Mouse (Mus musculus) embryo, embryonic 10.5 days (tissue): ENCODE results near the gene Bod1l.

Source experiments
- DNase-seq: peaks from one replicate; pipeline ENCODE4 v3.0.0-alpha.2; 2015; ENCODE audit warnings: low spot score

Gene Bod1l

GRCm38 (mm10) chr5:41801622-41802021 is 42.5 kb downstream of the Bod1l start:
- no peak for DNase-seq

- no peak for DNase-seq
Measured at GRCm38 (mm10) chr5:41794434-41794833, 49.7 kb downstream of the Bod1l start.

- DNase-seq: no peak
Measured at GRCm38 (mm10) chr5:41790517-41790916, 53.6 kb downstream of the Bod1l start.

- no peak for DNase-seq
Measured at GRCm38 (mm10) chr5:41788877-41789276, 55.2 kb downstream of the Bod1l start.

GRCm38 (mm10) chr5:41781890-41782289 is 62.2 kb downstream of the Bod1l start:
- no peak for DNase-seq

GRCm38 (mm10) chr5:41780026-41780425 is 64.1 kb downstream of the Bod1l start:
- DNase-seq: no peak

DNA sequence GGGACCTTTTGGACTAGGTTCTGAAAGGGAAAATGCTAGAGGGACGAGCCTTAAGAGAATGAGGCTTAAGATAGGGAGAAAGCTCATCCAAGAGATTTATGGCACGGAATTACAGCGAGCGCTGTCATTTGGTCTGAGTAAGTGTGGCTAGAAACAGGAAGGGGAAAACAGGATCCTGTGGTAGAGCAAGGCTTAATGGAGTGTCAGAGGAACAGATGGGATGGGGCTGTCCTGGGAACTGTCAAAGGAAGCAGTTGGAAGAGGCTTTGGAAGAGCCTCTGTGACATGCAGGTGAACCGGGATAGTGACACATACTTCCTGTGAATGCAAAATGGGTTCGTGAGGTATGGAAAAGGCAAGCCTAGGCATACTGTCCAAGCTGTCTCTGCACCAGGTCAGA is 68.4 kb downstream of the Bod1l start:
- peak; percentile 10 for DNase-seq

- DNase-seq: peak; percentile 5
Measured at GRCm38 (mm10) chr5:41775273-41775672, 68.8 kb downstream of the Bod1l start.

- peak; percentile 94 for DNase-seq
Measured at GRCm38 (mm10) chr5:41768382-41769040, 75.6 kb downstream of the Bod1l start.

DNA sequence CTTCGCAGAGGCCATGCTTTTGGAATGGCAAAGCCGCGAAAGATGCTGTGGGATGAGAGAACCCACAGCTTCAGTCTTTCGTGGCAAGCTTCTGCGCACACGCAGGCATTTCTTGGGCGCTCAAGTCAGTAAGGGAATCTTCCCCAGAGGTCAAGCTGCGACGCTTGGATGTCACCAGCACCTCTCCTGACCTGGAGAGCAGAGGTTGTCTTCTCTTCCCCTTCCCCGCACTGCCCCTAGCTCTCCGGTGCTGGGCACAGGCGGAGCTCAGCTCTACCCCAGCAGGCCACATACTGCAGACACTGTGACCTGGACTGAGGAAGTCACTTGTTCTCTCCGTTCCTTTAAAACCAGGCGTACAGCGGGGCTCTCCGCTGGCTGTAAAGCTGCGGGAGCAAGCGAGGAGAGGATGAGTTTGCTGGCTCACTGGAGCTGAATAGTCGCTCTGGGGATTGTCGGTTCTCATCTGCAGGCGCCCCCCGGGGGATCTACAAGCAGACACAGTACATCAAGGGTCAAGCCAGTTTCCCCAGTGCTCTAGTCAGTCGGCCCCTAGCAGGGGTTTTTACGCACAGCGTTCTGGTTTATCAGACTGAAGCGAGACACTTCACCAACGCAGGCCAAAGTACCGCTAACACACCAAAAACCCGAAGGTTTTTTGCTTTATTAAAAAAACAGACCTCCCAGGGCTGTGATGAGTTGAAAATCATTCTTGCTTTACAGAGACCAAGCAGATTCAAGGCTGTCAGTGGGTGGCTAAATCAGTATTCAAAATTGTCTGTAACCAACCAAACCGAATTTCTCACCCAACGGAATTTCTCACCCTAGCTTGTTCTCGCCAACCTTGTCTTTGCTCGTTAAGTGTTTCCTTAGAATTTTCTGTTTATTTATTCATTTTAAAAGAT is 76.6 kb downstream of the Bod1l start:
- DNase-seq: peak; percentile 65

DNA sequence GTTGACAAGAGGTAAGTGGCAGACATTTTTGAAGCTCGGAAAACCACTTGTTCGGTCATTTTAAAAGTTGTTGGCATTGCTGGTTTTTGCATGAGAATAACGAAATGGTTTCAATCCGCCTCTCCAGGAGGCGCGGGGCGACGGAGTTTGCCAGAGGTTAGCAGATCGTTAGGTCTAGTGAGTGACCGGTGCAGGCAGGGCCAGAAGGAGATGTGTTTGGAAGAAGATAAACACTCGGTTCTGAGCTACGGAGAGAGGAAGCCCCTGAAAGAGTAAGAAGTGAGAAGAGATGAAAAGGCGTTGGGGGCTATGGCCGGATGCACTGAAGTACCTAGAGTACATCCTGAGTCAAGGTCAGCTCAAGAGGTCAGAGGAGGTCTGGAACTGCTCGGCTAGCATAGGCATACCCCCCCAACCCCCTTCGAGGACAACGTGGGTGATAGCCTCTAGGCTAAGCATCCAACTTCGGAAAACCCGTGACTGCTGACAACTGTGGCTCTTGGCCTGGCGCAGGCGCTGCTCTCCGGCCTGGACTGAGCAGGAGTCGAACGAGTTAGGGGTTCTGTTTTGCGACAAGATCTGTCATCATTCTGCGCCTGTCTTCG is 77.6 kb downstream of the Bod1l start:
- DNase-seq: peak; percentile 54

DNA sequence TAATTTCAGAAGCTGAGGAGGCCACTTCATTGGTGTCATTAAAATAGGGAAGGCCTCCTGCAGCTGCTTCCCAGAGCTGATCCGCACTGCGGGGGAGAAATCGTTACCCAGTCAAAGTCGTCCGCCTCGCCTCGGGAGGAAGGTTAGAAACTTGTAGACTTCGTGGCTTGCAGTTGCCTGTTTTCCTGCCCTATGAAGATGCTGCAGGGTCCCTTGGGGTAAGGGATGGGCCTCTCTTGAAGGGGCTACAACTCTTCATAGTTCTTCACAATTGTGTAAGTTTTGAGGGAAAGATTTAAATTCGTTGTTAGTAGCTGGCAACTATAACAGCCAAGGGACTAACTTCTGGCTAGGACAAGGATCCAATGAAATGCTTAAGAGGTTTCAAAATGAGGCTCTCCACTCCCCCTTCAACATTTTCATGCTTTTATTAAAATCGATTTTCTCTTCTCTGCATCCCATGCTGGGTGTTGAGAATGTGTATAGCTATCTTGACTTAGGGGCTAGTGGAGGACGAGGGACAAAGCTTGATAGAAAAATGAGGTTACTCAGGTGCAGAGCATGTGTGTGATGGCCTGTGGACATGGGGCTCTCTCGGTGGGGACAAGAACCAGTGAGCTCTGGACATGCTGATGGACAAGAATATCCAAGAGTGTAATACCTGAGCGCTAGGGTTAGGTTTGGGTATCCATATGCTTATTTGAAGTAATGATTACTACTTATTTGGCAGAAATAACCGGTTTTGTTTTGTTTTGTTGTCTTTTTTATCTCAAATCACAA is 78.3 kb downstream of the Bod1l start:
- peak; percentile 58 for DNase-seq

DNA sequence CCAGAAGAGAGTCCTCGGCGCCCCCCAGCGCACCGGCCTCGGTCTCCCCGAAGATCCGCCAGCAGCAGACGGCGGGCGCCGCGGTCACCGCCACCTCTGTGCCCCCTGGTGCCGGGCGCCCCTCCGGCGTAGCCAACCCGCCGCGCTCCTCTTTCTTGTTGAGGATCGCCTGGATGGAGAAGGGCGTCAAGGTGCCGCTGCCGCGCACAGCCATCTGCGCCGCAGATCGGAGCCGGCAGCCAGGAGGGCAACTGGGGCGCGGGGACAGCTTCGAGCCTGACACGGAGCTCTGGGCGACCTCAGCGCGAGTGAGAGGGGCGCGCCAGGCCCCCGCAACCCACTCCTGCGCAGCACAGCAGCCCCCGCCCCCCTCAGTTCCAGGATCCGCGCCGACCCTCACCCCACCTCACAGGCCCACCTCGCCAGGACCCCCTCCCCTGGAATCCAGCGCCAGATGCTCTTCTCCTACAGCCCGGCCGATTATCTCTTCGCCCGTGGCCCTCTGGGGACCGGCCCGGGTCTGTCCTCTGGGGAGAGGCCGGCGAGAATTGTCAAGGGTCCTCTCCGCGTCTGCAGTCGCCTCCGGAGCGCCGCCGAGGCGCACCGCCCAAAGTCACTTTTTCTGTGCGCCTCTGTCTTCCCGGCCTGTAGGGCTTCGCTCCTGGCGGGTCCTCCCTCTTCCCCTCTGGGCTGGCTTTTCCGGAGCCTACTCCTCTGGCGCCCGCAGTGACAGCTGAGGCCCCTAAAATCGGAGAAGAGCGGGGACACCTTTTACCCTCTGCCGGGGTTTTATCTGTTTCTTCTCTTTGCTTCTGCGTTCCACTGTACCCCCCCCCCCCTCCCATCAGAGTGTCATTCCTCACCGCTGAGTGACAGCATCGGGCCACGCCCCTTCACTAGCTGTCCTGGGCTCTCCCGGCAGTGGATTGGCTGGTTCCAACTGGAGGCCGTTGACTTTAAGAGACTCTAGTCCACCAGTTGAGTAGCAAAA is 80.1 kb downstream of the Bod1l start, which contains the start of gene Nkx3-2:
Nkx3-2 (minus strand) TSS at position 771 of the 991 bp plus-strand sequence.
- peak; percentile 89 for DNase-seq

DNA sequence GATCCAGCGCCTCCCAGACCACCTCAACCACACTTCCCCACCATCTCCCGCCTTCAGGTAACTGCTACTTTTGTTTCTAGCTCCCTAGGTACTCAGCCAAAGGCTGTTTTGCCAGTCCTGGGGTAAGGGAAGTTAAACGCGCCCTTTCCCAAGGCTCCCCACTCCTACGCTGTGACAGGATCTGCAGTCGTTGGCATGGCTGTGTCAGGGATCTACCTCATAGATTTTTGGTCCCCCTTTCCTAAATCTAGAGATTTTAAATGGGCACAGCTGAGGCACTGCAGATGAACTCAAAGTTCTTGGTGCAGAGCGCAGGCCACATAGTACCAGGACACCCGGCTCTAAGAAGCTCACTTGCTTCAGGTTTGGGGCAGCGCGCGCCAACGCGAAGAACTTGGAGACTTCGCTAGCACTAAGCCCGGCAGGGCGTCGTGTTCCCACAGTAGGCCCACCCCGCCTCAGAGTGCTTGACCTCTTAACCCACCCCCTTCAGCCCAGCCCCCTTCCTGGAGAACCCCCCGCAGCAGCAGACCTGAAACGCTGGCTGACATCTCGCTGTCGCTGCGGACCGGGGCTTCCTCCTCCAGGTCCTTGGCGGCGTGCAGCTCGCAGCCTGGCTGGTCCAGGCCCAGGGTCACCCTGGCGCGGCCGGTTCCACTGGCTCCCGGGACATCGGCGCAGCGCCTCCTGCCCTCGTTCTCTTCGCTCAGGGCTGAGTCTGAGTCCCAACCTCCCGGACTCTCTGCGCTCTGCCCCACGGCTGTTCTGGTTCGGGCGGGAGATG is 81.0 kb downstream of the Bod1l start:
- peak; percentile 61 for DNase-seq

DNA sequence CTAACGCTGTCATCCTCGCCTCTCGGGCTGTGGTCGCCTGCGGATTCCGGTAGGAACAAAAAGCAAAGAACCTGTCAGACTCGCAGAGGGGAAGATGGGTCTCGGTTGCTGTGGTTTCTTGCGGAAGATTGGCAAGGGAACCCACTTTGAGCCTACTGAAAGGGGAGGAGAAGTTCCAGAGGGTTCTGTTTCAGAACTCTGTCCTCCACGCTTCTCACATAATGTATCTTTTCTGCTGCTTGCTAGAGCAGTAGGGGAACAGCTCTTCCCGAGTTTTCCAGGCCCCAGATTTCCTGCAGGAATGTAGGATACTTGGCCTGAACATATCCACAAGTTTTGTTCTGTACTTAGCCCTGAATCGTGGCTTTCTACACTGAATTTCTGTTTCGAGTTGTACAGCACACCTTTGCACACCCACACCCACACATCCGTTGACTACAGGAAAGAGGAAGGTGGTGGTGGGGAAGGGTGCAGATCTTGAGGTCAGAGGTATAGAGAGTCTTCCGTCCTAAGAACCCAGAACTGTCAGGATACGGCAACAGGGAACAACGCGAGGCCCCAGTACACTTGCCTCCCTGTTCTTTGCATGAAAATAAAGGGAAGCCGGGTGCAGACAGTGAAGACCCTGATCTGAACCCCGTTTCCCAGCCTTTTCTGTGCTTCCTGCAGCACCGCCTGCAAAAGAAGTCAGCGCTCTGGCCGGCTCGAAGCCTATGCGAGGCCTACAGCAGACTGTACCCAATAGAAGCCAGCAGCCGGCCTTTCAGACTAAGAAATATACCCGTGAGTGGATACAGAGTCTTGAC is 81.8 kb downstream of the Bod1l start:
- peak; percentile 56 for DNase-seq

GRCm38 (mm10) chr5:41761509-41762140 is 82.5 kb downstream of the Bod1l start:
- peak; percentile 31 for DNase-seq

DNA sequence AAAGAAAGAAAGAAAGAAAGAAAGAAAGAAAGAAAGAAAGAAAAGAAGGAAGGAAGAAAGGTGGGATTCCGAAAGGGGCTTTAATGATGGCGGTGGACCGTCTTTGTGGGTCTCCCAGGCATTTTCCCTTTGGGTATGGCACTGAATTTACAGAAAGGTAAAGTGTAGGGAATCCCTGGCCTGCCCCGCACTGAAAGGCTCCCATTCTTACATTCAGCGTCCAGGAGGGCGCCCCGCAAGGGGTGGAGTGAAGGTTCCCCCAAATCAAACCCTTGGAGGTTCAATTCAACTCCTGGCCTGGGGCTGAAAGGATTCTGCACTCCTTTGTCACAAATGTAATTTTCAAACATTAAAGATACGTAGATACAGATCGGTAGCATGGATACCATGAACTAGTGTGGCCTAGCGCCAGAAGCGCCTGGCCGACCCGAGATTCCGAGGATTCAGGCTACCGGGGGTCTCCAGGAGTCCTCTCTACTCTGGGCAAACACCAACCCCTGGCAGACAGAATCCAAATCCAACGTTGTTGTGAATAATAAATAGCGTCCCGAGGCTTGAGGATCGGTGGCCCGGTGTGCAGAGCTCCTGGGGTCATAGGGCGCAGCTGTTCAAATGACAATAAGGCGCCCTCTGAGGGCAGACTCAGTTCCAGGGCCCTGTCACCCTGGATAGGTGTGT is 83.1 kb downstream of the Bod1l start:
- peak; percentile 56 for DNase-seq

DNA sequence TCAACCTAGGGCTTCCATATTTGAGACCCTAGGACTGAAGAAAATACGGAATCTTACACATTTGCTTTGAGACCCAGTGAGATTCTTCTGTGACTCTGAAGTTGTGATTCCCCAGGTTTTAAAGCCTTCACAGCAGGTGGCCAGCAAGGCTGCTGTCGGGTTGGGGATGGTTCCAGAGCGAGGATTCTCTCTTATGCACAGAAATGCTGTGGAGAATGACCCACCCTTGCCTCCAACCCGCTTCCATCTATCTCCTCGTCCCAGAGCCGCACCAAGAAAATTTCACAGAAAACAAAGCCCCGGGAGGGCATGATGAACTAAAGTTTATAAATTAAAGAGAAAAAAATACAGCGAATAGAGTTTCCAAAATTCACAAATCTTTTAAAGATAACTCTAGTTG is 84.0 kb downstream of the Bod1l start:
- DNase-seq: peak; percentile 48
